Mouse (Mus musculus): Measurements from ENCODE around the gene Rnf17. TPM values are rescaled to one million over a fixed set of nuclear protein-coding genes. Genes with fewer than 3 reads are reported as not detected.
A peak's percentile ranks its signal among the peaks of the same experiment; 100 is the strongest.

Rnf17 gene
- polyA plus RNA-seq (2015; fragmentation: Nextera tagmentation; extraction: Ambion mirVana): 2.4 and 3.3 TPM in 2 replicates

DNA sequence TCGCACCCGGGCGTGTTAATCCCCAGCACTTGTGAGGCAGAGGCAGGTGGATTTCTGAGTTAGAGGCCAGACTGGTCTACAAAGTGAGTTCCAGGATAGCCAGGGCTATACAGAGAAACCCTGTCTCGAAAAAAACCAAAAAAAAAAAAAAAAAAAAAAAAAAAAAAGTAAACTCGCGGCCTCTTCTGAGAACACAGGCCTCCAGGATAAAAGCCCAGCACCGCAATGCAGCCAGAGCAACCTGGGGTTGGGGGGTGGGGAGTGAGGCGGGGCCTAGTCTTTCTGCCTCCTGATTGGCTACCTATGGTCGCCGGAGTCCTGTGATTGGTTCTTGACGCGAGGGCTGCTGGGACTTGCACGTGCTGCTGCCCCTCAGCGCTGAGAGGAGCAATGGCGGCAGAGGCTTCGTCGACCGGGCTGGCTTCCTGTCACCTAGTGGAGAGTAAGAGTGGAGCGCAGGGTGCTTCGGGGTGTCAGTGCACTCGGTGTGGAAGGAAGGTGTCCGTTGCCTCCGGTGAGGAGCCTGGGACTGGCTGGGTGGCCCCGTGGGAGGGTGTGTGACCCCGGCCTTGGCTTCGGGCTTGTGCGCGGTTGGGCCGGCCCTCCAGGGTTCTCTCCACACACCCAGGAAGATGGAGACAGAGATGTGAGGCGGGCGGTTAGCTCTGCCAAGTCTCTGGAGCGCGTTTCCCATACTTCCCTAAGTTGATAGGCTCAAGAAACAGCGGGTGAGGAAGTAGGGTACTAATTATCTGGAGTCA lies at the start of gene Rnf17:
Gene Rnf17, plus strand, starts transcription at position 271 of the 761 bp plus-strand sequence.
- no peak within 1 kb of the TSS for H3K27ac ChIP-seq (replicated peaks)
- H3K27me3 ChIP-seq (replicated peaks): no peaks in the 10 kb centered on the region
- no peak within 1 kb of the TSS for H3K9ac ChIP-seq
- H3K4me2 ChIP-seq: peak within 1 kb of the TSS; percentile 57
- peak within 1 kb of the TSS; percentile 41 for H3K4me3 ChIP-seq
- peaks cover 3% of the 10 kb centered on the region; the same call in 1 of the 2 replicates for H3K9me3 ChIP-seq
- H3K36me3 ChIP-seq: no peaks in the 10 kb centered on the region
- H3K4me1 ChIP-seq: no peaks in the 10 kb centered on the region
- no peak for ATAC-seq (ENCODE audit: extremely low read depth, insufficient number of reproducible peaks, low FRiP score, low TSS enrichment)
- WGBS: 59% methylated on average over 34 of the region's 34 CpGs

DNA sequence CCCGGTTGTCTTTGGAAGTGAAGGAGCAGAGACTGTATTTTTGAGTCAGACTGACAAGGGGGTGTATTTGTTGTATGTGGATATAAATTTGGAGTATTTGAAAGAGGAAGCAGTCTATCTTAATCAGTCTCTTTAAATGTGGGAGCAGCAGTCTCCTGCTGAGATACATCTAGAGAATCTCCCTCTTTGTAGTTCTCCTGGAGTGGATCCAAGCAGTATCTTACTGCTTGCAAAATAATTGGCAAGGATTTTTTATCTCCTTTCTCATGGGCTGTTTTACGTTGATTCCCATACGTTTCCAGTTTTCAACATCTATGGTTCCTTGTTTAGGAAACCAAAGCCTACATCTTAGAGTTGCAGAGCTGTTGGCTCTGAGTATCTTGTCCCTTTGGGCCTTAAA lies 47.6 kb upstream of the Rnf17 start:
- Histone ChIP-seq H3K9me3 (no peaks in the 10 kb centered on the region), H3K36me3 (no peaks in the 10 kb centered on the region), H3K4me3 (no peak overlapping the region), H3K27me3 (replicated peaks) (0 out of 2 replicates have a peak, but pooled peaks cover 15% of the 10 kb centered on the region), H3K27ac (replicated peaks) (no peak overlapping the region), H3K4me2 (no peak overlapping the region), H3K9ac (no peak overlapping the region), H3K4me1 (peaks cover 7% of the 10 kb centered on the region)
- no peak for ATAC-seq (ENCODE audit: extremely low read depth, insufficient number of reproducible peaks, low FRiP score, low TSS enrichment)
- WGBS: 45% methylated on average over 3 of the region's 3 CpGs

DNA sequence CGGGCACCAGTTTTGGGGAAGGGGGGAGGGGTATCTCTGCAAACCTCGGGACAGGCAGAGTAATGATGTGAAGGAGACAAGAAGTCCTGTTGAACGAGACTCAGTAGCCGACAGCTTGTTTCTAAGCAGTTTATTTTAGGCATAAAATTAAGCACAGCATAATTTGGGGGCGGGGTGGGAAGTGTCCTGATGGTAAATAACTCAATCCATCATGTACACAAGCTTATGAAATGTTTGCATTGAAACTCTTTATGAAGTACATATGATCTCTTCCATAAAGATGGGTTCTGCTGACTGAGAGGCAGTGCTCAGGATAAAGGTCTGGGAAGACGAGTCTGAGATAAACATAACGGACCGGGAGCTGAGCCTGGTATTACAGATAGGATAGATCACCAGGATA lies 47.0 kb upstream of the Rnf17 start:
- no peak for ATAC-seq (ENCODE audit: extremely low read depth, insufficient number of reproducible peaks, low FRiP score, low TSS enrichment)
- 53% methylated on average over 8 of the region's 8 CpGs for WGBS

GRCm38 (mm10) chr14:56356196-56356595 lies 46.2 kb upstream of the Rnf17 start:
- WGBS: 80% methylated on average over 6 of the region's 6 CpGs
- no peaks in the 10 kb centered on the region for H3K9me3 ChIP-seq
- H3K27me3 ChIP-seq (replicated peaks): 0 out of 2 replicates have a peak, but pooled peaks cover 12% of the 10 kb centered on the region
- no peak overlapping the region for H3K4me3 ChIP-seq
- no peaks in the 10 kb centered on the region for H3K36me3 ChIP-seq
- H3K9ac ChIP-seq: no peak overlapping the region
- H3K27ac ChIP-seq (replicated peaks): no peak overlapping the region
- ATAC-seq (ENCODE audit: extremely low read depth, insufficient number of reproducible peaks, low FRiP score, low TSS enrichment): no peak
- H3K4me1 ChIP-seq: peaks cover 7% of the 10 kb centered on the region
- H3K4me2 ChIP-seq: no peak overlapping the region

More for the DNA sequence above, 47.0 kb upstream of the Rnf17 start:
- Histone ChIP-seq H3K27ac (replicated peaks) (no peak overlapping the region), H3K4me1 (peaks cover 7% of the 10 kb centered on the region), H3K36me3 (no peaks in the 10 kb centered on the region), H3K4me3 (no peak overlapping the region), H3K27me3 (replicated peaks) (0 out of 2 replicates have a peak, but pooled peaks cover 13% of the 10 kb centered on the region), H3K9me3 (no peaks in the 10 kb centered on the region), H3K9ac (no peak overlapping the region), H3K4me2 (no peak overlapping the region)

DNA sequence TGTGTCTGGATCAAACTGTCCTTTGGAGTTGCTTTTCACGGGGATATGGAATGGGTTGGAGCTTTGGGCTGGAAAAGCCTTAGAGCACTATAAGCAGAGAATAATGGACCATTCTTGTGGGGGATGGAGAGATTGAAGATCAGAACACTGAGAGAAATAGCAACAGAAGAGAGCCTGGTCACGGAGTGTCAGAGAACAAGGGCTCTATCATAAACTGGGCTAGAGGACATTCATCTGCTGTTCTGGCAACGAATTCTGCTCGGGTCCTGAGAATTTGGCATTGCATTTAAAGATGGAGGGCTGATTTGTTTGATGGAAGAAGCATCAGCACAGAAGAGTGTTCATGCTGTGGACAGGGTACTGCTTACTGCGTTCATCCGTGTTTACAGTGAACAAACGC lies 44.0 kb upstream of the Rnf17 start:
- H3K4me3 ChIP-seq: no peak overlapping the region
- peaks cover 28% of the 10 kb centered on the region for H3K27me3 ChIP-seq (replicated peaks)
- WGBS: 75% methylated on average over 7 of the region's 7 CpGs
- ATAC-seq (ENCODE audit: extremely low read depth, insufficient number of reproducible peaks, low FRiP score, low TSS enrichment): no peak
- no peak overlapping the region for H3K9ac ChIP-seq
- no peaks in the 10 kb centered on the region for H3K4me1 ChIP-seq
- H3K4me2 ChIP-seq: no peak overlapping the region
- no peaks in the 10 kb centered on the region for H3K9me3 ChIP-seq
- H3K27ac ChIP-seq (replicated peaks): no peak overlapping the region
- no peaks in the 10 kb centered on the region for H3K36me3 ChIP-seq

- Histone ChIP-seq H3K4me3 (no peak overlapping the region), H3K27ac (replicated peaks) (no peak overlapping the region), H3K4me2 (no peak overlapping the region), H3K9me3 (no peaks in the 10 kb centered on the region), H3K9ac (no peak overlapping the region), H3K36me3 (no peaks in the 10 kb centered on the region), H3K27me3 (replicated peaks) (peaks cover 31% of the 10 kb centered on the region), H3K4me1 (no peaks in the 10 kb centered on the region)
- WGBS: 55% methylated on average over 6 of the region's 6 CpGs
- no peak for ATAC-seq (ENCODE audit: extremely low read depth, insufficient number of reproducible peaks, low FRiP score, low TSS enrichment)
These were observed 43.2 kb upstream of the Rnf17 start for GRCm38 (mm10) chr14:56359131-56359530.

GRCm38 (mm10) chr14:56364711-56365237 lies 37.6 kb upstream of the Rnf17 start, which contains the start of gene Atp12a:
TSS of gene Atp12a (plus strand) at chr14:56365068.
- Histone ChIP-seq H3K4me2 (peak within 1 kb of the TSS; percentile 75), H3K27me3 (replicated peaks) (peaks cover 66% of the 10 kb centered on the region), H3K9ac (no peak within 1 kb of the TSS), H3K4me1 (peaks cover 18% of the 10 kb centered on the region), H3K4me3 (peak within 1 kb of the TSS; percentile 51), H3K27ac (replicated peaks) (no peak within 1 kb of the TSS), H3K36me3 (no peaks in the 10 kb centered on the region), H3K9me3 (no peaks in the 10 kb centered on the region)
- WGBS: 2% methylated on average over 48 of the region's 48 CpGs
- ATAC-seq (ENCODE audit: extremely low read depth, insufficient number of reproducible peaks, low FRiP score, low TSS enrichment): no peak

DNA sequence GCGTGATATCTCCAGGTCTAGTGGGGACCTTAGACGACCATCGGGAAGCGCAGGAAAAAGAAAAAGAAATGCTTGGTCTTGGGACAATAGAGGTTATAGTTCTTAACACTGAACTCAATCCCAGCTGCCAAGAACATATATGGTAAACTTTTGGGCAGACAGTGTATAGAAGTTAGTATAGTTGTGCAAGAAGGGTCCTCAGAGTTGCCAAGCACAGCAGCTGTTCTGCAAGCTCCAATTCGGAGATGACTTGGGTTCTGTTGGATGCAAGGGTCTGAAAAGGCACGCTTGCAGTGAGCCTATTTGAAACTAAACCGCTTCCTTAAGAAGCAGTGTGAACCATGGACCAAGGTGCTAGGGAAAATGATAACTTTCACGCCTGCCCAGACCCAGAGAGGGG lies 37.1 kb upstream of the Rnf17 start:
- 21% methylated on average over 8 of the region's 8 CpGs for WGBS
- H3K36me3 ChIP-seq: no peaks in the 10 kb centered on the region
- H3K27ac ChIP-seq (replicated peaks): no peak overlapping the region
- peaks cover 71% of the 10 kb centered on the region for H3K27me3 ChIP-seq (replicated peaks)
- no peak overlapping the region for H3K9ac ChIP-seq
- ATAC-seq (ENCODE audit: extremely low read depth, insufficient number of reproducible peaks, low FRiP score, low TSS enrichment): no peak
- no peaks in the 10 kb centered on the region for H3K9me3 ChIP-seq
- H3K4me3 ChIP-seq: peak overlapping the region; percentile 51
- H3K4me1 ChIP-seq: peaks cover 18% of the 10 kb centered on the region
- H3K4me2 ChIP-seq: peak overlapping the region; percentile 75

DNA sequence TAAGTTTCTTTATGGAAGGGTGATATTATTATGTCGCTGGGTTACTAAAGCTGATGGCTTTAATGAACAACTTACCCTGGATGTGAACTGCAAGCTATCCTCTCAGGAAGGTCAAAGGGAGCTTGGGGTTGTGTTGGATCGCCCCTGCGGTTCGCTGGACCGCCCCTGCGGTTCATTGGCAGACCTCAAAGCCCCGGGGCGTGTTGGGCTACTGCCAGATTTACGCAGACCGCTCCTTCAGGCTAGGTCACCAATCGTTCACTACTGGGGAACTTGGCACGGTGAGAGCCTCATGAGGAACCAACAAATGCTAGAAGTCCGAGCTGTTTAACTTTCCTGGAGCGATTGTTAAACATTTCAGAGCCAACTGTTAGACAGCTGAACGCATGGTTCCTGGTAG lies 35.7 kb upstream of the Rnf17 start:
- Histone ChIP-seq H3K36me3 (no peaks in the 10 kb centered on the region), H3K4me2 (peak overlapping the region; percentile 24), H3K4me1 (peaks cover 18% of the 10 kb centered on the region), H3K9me3 (no peaks in the 10 kb centered on the region), H3K27me3 (replicated peaks) (peaks cover 80% of the 10 kb centered on the region), H3K9ac (no peak overlapping the region), H3K4me3 (no peak overlapping the region), H3K27ac (replicated peaks) (no peak overlapping the region)
- WGBS: 22% methylated on average over 15 of the region's 15 CpGs
- ATAC-seq (ENCODE audit: extremely low read depth, insufficient number of reproducible peaks, low FRiP score, low TSS enrichment): no peak

- Histone ChIP-seq H3K4me1 (peaks cover 18% of the 10 kb centered on the region), H3K27ac (replicated peaks) (no peak overlapping the region), H3K36me3 (no peaks in the 10 kb centered on the region), H3K9me3 (no peaks in the 10 kb centered on the region), H3K4me2 (no peak overlapping the region), H3K9ac (no peak overlapping the region), H3K4me3 (no peak overlapping the region), H3K27me3 (replicated peaks) (peaks cover 67% of the 10 kb centered on the region)
- 51% methylated on average over 3 of the region's 3 CpGs for WGBS
- no peak for ATAC-seq (ENCODE audit: extremely low read depth, insufficient number of reproducible peaks, low FRiP score, low TSS enrichment)
These were observed 33.5 kb upstream of the Rnf17 start for GRCm38 (mm10) chr14:56368834-56369233.

- H3K4me1 ChIP-seq: peaks cover 8% of the 10 kb centered on the region
- no peaks in the 10 kb centered on the region for H3K36me3 ChIP-seq
- no peak overlapping the region for H3K4me3 ChIP-seq
- H3K27me3 ChIP-seq (replicated peaks): peaks cover 15% of the 10 kb centered on the region
- 4% methylated on average over 6 of the region's 6 CpGs for WGBS
- no peak overlapping the region for H3K27ac ChIP-seq (replicated peaks)
- ATAC-seq (ENCODE audit: extremely low read depth, insufficient number of reproducible peaks, low FRiP score, low TSS enrichment): no peak
- H3K9ac ChIP-seq: no peak overlapping the region
- no peak overlapping the region for H3K4me2 ChIP-seq
- H3K9me3 ChIP-seq: no peaks in the 10 kb centered on the region
These were observed 26.6 kb upstream of the Rnf17 start for GRCm38 (mm10) chr14:56375731-56376130.

DNA sequence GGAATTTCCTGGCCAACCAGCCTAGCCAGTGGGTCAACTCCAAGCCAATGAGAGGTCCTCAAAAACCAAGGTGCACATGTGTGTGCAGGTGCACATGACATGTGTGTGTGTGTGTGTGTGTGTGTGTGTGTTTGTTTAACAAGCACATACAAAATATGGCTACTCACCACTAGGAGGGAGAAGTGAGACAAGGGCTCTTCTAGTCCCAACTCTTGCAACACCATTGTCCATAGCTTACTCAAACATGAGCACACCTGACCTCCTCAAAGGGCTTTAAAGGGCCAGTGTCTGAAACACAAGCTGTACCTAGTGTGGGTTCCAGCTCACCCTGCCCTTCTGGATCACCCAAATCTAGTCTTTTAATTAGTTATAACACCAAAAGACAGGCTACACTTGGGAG lies 24.6 kb upstream of the Rnf17 start:
- Histone ChIP-seq H3K4me1 (peaks cover 8% of the 10 kb centered on the region), H3K36me3 (no peaks in the 10 kb centered on the region), H3K4me2 (no peak overlapping the region), H3K27me3 (replicated peaks) (no peaks in the 10 kb centered on the region), H3K4me3 (no peak overlapping the region), H3K9ac (no peak overlapping the region), H3K27ac (replicated peaks) (no peak overlapping the region), H3K9me3 (no peaks in the 10 kb centered on the region)
- no peak for ATAC-seq (ENCODE audit: extremely low read depth, insufficient number of reproducible peaks, low FRiP score, low TSS enrichment)

Data from heart, embryonic 13.5 days (tissue).